Mouse (Mus musculus) lung, adult 2 months (tissue): ENCODE measurements around the gene Cenpb. TPM values are rescaled to one million over a fixed set of nuclear protein-coding genes. Genes with fewer than 3 reads are reported as not detected.

Source experiments
- DNase-seq: peaks from one replicate; pipeline ENCODE4 v3.0.0; 2022
- H3K4me1 ChIP-seq: fragments of 200-500 bp; 2 replicates; pipeline ENCODE4 v1.6.1; 2011; ENCODE audit warnings: low read length; ENCODE audit not compliant: control insufficient read depth, insufficient read depth
- H3K4me3 ChIP-seq: fragments of 200-500 bp; replicated peaks from 2 replicates; pipeline ENCODE3; 2011; ENCODE audit warnings: low read depth, mild to moderate bottlenecking, control low read depth, low read length; ENCODE audit errors: extremely low read depth
- CTCF ChIP-seq: fragments of 200-500 bp; IDR thresholded peaks from 2 replicates; pipeline ENCODE4 v1.5.1; 2011; ENCODE audit warnings: mild to moderate bottlenecking, low read length, control low read depth; ENCODE audit not compliant: insufficient read depth
- POLR2A ChIP-seq: fragments of 200-500 bp; IDR thresholded peaks from 2 replicates; pipeline ENCODE4 v1.6.1; 2011; ENCODE audit warnings: low read depth, mild to moderate bottlenecking, control low read depth, low read length, borderline replicate concordance; ENCODE audit errors: extremely low read depth
- WGBS: fragments of 180-500 bp; shearing (Covaris S2); methylation state at CpG from one replicate; pipeline ENCODE4 v1.1.7; 2018; 5-methylcytosine and 5-hydroxymethylcytosine counted together
- polyA plus RNA-seq: library from polyadenylated mRNA; depleted of rRNA; stranded (reverse); fragments of >200 nt; gene quantifications from 2 replicates; pipeline ENCODE4 v1.2.3, GENCODE M21; 2012

Cenpb gene
- polyA plus RNA-seq, 1 experiment, result 131 TPM

- DNase-seq, result peak; percentile 81
- Histone ChIP-seq H3K4me1 (peaks cover 21% of the 10 kb centered on the region), H3K4me3 (peak within 1 kb of the TSS; percentile 85)
- TF ChIP-seq CTCF, result no peak
- peak; percentile 62; the same call in 1 of the 2 replicates for TF ChIP-seq POLR2A
- WGBS, result 3% methylated on average over 41 of the region's 43 CpGs
Observed at GRCm38 (mm10) chr2:131186771-131187601, 7.1 kb upstream of the Cenpb start, which contains the start of the genes Cdc25b and Spef1. Cdc25b (plus strand) TSS chr2:131186949. Spef1 (minus strand) TSS chr2:131187282.

- no peak for DNase-seq
- TF ChIP-seq POLR2A, result no peak
- no peak for TF ChIP-seq CTCF
- 3% methylated on average over 14 of the region's 14 CpGs for WGBS
- H3K4me1 ChIP-seq, result peaks cover 21% of the 10 kb centered on the region
- peak overlapping the region; percentile 62 for H3K4me3 ChIP-seq
Observed at GRCm38 (mm10) chr2:131186343-131186742, 6.5 kb upstream of the Cenpb start.

DNA sequence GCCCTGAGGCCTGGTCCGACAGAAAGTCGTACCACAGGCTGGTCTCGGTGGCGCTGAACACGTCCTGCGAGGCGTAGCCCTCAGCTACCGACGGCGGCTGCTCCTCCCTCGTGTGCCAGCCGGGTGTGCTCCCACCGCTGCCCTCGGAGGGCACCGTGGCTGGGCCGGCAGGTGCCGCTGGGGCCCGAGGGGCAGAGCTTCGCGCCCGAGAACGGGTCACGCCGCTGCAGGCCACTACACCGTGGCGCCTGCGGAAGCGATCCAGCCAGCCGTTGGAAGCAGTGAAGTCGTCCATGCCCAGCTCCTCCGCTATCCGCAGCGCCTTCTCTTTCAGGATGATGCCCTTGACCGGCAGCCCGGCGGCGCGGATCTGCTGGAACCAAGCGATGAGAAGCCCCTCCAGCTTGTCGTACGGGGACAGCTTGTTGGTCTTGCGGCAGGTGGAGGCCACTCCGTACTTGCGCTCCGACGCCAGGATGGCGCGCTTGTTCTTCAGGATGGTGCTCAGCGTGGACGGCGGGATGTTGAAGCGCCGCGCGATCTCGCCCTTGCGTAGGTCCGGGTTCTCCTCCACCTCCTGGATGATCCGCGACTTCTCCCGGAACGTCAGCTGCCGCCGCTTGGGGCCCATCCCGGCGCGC lies 501 bp downstream of the Cenpb start:
- Histone ChIP-seq H3K4me1 (peaks cover 26% of the 10 kb centered on the region), H3K4me3 (peak overlapping the region; percentile 89)
- peak; percentile 73 for DNase-seq
- WGBS, result under 1% methylated on average over 61 of the region's 67 CpGs
- TF ChIP-seq POLR2A (peak; percentile 25; the same call in 1 of the 2 replicates), CTCF (no peak)

DNA sequence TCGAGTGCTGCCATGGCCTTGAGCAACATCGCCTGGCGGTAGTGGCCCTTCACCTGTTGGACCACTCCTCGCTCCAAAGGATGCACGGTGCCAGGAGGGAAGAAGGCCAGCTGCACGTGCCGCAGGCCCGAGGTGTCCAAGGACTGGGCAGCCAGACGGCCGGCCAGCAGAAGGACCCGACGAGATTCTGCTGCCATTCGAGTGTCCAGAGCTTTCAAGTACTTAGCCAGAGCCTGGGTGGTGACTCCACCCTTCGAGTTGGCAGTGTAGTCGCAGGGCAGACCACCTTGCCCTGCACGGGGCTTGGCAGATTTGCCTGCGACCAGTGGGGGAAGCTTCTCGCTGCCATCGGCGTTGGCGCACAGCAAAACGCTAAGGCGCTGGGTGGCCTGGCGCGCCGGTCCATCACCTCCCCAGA lies 1.0 kb downstream of the Cenpb start:
- Histone ChIP-seq H3K4me3 (peak overlapping the region; percentile 89), H3K4me1 (peaks cover 26% of the 10 kb centered on the region)
- 14% methylated on average over 26 of the region's 26 CpGs for WGBS
- DNase-seq, result peak; percentile 49
- no peak for TF ChIP-seq CTCF
- no peak for TF ChIP-seq POLR2A

DNA sequence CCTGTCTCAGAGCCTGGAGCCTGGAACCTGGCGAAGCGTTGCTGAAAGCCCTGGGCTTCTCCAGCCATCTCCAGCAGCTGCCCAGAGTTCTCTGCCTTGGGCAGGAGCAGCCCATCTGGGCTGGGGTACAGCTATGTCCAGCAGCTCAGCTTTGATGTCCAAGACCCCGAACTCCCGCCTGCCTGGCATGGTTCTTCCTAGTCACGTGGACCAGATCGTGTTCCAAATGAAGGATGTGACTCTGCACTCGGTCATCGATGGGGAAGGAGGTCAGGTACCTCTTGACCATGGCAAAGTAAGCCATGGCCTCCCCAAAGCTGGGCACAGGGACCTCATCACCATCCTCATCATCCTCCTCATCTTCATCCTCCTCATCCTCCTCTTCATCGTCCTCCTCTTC lies 1.9 kb downstream of the Cenpb start:
- Histone ChIP-seq H3K4me1 (peaks cover 26% of the 10 kb centered on the region), H3K4me3 (peak overlapping the region; percentile 35)
- TF ChIP-seq POLR2A (no peak), CTCF (no peak)
- 53% methylated on average over 9 of the region's 9 CpGs for WGBS
- DNase-seq, result no peak

DNA sequence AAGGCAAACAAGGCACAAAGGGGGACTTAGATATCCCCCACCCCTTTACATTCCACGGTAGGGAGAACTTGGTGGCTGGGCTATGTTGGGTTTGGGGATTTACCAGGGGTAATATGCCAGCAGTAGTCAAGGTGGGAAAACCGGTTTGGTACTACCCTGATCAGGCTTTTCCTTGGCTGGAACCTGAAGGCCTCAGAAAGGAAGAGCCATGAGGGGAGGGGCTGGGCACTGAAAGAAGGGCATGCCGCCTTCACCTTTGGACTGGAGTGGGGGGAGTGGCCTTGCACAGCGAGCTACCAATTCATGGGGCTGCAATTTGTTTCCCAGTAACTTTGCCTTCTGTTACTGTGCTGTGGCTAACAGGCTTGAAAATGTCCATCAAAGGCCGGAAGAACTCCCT lies 3.4 kb downstream of the Cenpb start:
- 51% methylated on average over 5 of the region's 5 CpGs for WGBS
- peaks cover 26% of the 10 kb centered on the region for H3K4me1 ChIP-seq
- TF ChIP-seq POLR2A (no peak), CTCF (no peak)
- peak; percentile 43 for DNase-seq
- H3K4me3 ChIP-seq, result no peak overlapping the region

DNA sequence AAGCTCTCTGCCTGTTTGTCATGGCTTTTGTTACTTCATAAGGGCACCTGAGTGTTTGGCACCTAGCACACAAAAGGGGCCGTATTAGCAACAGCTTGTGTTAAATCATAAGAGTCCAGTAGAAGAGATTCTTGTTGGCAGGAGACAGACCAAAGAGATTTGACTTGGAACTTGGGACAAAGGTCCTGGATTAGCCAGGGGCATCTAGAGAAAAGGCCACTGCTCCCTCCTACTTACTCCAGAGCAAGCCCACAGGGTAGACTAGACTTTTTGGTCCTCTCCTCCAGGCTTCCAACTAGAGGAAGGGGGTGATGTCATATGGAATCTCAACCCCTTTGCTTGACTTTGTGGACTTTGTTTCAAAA lies 3.9 kb downstream of the Cenpb start:
- WGBS, result 69% methylated on average over 1 of the region's 1 CpGs
- H3K4me1 ChIP-seq, result peaks cover 26% of the 10 kb centered on the region

GRCm38 (mm10) chr2:131175286-131175944 lies 4.5 kb downstream of the Cenpb start:
- 65% methylated on average over 3 of the region's 3 CpGs for WGBS
- H3K4me1 ChIP-seq, result peaks cover 26% of the 10 kb centered on the region
- no peak for DNase-seq
- TF ChIP-seq POLR2A, result no peak
- no peak for TF ChIP-seq CTCF
- H3K4me3 ChIP-seq, result no peak overlapping the region

More for the DNA sequence above, 3.9 kb downstream of the Cenpb start:
- TF ChIP-seq CTCF (no peak), POLR2A (no peak)
- no peak overlapping the region for H3K4me3 ChIP-seq
- DNase-seq, result no peak

DNA sequence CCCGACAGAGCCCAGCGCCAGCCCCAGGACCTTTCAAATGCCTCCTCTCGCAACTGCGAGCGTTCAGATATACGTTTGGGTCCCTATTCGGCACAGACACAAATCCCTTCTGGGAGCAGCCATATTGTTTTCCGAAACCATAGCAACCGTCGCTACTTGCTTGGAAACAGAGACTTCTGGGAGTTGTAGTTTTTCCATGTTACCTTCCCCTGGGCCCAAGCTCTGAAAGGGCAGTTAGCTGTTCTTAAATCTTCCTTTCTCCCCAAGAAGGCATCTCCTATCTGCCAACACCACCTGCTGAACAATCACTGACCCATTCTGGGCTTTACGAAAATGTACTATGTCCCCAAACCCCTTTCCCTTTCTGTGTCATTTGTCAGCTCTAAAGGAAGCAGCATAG lies 5.2 kb downstream of the Cenpb start:
- WGBS, result 5% methylated on average over 11 of the region's 11 CpGs
- DNase-seq, result peak; percentile 48
- TF ChIP-seq POLR2A (no peak), CTCF (no peak)
- peaks cover 22% of the 10 kb centered on the region for H3K4me1 ChIP-seq
- peak overlapping the region; percentile 43 for H3K4me3 ChIP-seq
